Mouse (Mus musculus) testis, adult 2 months (tissue): ENCODE results near the gene Dusp5.

Experiments used
- CTCF ChIP-seq: fragments of 200-500 bp; IDR thresholded peaks from 2 replicates; pipeline ENCODE4 v1.5.1; 2012; ENCODE audit warnings: low read depth, mild to moderate bottlenecking, inconsistent platforms, low read length, moderate library complexity; ENCODE audit not compliant: control insufficient read depth, insufficient read depth, insufficient replicate concordance
- POLR2A ChIP-seq: fragments of 200-500 bp; IDR thresholded peaks from 2 replicates; pipeline ENCODE4 v1.6.1; 2012; ENCODE audit warnings: low read depth, mild to moderate bottlenecking, inconsistent platforms, low read length, moderate library complexity; ENCODE audit not compliant: control insufficient read depth

DNA sequence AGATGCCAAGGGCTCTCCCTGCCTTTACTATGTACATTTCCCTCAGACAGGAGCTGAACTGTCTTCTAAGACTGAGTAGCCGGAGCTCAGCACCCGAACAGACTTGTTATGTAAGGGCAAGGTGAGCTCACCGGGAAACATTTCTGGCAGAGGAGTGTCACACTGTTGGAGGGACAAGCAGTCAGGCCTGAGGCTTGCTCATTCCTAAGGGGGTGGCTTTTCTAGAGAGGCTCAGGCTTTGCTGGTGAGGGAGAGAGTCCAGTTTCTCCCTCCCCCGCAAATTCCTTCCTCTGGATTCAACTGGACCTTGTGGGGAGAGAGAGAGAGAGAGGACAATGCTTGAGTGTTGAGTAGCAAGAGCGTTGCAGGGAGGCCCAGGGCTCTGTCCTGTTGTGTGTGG, 46.4 kb upstream of the Dusp5 start:
- TF ChIP-seq POLR2A (no peak), CTCF (no peak)
